Mouse (Mus musculus): ENCODE data around the gene Ubqln1. TPM values are rescaled to one million over a fixed set of nuclear protein-coding genes. Genes with fewer than 3 reads are reported as not detected.
A peak's percentile ranks its signal among the peaks of the same experiment; 100 is the strongest.

The Ubqln1 gene
- polyA plus RNA-seq, 1 experiment from 2014 or later, result 153 TPM

DNA sequence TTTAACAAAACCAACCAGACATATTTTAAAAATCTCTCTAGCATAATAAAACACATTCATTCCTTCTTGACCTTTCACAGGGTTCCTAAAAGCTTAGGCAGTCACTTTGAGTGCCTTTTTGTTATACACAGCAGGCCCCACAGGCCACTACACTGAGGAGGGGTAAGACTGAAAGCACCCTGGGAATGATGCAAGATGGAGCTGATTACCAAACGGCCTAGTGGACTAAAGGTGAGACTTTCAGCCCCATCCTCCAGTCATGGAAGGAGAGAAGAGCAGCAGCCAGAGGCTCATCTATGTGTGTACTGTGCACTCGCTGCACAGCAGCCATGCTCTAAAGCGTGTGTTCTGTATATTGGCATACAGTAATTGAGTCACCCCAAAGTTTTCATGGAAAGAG lies 20.5 kb downstream of the Ubqln1 start:
- no peaks in the 10 kb centered on the region for H3K9me3 ChIP-seq (replicated peaks)
- no peaks in the 10 kb centered on the region for H3K4me1 ChIP-seq
- DNase-seq (ENCODE audit: low spot score), result no peak
- 89% methylated on average over 3 of the region's 3 CpGs for WGBS
- H3K4me3 ChIP-seq, result no peak overlapping the region
- H3K36me3 ChIP-seq, result peaks cover 79% of the 10 kb centered on the region
- no peak overlapping the region for H3K27ac ChIP-seq
- H3K27me3 ChIP-seq (ENCODE audit: low read depth, poor library complexity, severe bottlenecking), result no peaks in the 10 kb centered on the region

DNA sequence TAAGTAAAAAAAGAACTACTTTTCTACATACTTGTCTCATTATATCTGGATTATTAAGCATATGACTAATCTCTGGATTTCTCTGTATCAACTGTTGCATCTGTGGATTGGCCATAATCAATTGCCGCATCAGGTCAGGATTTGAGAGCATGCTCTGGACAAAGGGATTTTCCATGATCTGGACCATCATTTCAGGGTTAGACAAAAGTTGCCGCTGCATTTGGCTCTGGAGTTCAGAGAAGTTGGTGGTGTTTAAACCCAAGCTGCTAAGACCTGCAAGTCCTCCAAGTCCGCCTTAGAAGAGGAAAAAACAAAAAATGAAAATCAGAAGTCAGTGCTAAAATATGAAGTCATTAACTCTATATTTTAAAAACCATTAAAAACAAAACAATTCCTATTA lies 22.2 kb downstream of the Ubqln1 start:
- Histone ChIP-seq H3K4me3 (no peak overlapping the region), H3K27ac (no peak overlapping the region), H3K4me1 (no peaks in the 10 kb centered on the region), H3K27me3 (ENCODE audit: low read depth, poor library complexity, severe bottlenecking) (no peaks in the 10 kb centered on the region), H3K36me3 (peaks cover 95% of the 10 kb centered on the region), H3K9me3 (replicated peaks) (no peaks in the 10 kb centered on the region)
- DNase-seq (ENCODE audit: low spot score), result no peak
- 95% methylated on average over 3 of the region's 3 CpGs for WGBS

DNA sequence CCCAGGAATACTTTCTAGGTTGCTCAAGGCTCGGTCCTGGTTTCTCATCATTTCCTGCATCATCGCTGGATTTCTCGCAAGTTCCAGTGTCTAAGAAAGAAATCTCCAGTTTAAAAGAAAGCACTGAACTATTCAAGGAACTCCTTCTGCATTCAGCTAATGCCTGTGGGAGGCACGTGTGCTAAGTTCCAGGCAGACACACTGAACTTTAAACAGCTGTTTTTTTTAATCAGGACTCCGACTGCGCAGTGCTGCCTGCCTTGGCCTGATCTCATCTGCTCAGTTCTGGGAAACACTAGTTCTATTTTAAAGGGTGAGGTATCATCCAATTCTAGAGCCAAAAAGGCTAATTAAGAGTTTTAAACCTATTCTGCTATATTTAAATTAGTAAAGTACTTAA lies 23.3 kb downstream of the Ubqln1 start:
- WGBS, result 96% methylated on average over 6 of the region's 6 CpGs
- peaks cover 95% of the 10 kb centered on the region for H3K36me3 ChIP-seq
- H3K4me1 ChIP-seq, result no peaks in the 10 kb centered on the region
- no peak overlapping the region for H3K4me3 ChIP-seq
- no peak for DNase-seq (ENCODE audit: low spot score)
- H3K27me3 ChIP-seq (ENCODE audit: low read depth, poor library complexity, severe bottlenecking), result no peaks in the 10 kb centered on the region
- no peak overlapping the region for H3K27ac ChIP-seq
- H3K9me3 ChIP-seq (replicated peaks), result no peaks in the 10 kb centered on the region

DNA sequence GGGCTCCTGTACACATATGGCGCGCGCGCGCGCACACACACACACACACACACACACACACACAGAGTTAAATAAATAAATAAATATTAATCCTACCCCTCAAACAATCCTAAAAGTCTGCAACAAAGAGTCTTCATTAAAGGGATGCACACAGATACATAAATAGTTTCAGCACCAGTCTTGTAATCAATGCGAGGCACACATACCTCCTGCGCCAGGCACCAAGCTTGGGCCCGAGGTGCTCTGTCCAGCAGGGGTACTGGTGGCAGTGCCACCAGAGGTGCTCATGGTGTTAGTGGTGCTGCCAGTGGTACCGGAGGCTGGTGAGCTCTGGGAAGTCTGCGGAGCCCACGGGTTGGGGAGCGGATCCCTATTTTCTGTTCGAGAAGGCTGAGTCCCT lies 23.9 kb downstream of the Ubqln1 start:
- Histone ChIP-seq H3K27ac (no peak overlapping the region), H3K27me3 (ENCODE audit: low read depth, poor library complexity, severe bottlenecking) (no peaks in the 10 kb centered on the region), H3K9me3 (replicated peaks) (no peaks in the 10 kb centered on the region), H3K36me3 (peaks cover 95% of the 10 kb centered on the region), H3K4me1 (no peaks in the 10 kb centered on the region), H3K4me3 (no peak overlapping the region)
- DNase-seq (ENCODE audit: low spot score), result no peak
- 97% methylated on average over 14 of the region's 14 CpGs for WGBS

DNA sequence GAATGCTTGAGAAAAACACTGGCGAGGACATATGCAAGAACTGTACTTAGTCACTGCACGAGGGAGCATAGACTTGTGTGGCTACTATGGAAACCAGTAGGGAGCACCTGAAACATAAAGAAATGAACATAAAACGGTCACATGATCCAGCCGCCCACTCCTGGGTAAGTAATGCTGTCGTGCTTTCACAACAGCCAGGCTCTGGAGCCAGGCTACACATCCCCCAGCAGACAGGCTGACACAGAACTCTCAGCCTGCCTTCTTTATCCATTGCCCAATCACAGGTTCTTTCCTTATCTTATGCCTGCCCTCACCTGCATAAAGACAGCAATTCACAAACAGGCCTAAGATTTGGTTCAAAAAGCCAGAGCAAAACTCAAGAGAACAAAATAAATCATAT lies 26.0 kb downstream of the Ubqln1 start:
- DNase-seq (ENCODE audit: low spot score), result no peak
- no peak overlapping the region for H3K4me3 ChIP-seq
- H3K27me3 ChIP-seq (ENCODE audit: low read depth, poor library complexity, severe bottlenecking), result no peaks in the 10 kb centered on the region
- no peaks in the 10 kb centered on the region for H3K4me1 ChIP-seq
- H3K9me3 ChIP-seq (replicated peaks), result no peaks in the 10 kb centered on the region
- peaks cover 93% of the 10 kb centered on the region for H3K36me3 ChIP-seq
- WGBS, result 89% methylated on average over 5 of the region's 5 CpGs
- no peak overlapping the region for H3K27ac ChIP-seq

DNA sequence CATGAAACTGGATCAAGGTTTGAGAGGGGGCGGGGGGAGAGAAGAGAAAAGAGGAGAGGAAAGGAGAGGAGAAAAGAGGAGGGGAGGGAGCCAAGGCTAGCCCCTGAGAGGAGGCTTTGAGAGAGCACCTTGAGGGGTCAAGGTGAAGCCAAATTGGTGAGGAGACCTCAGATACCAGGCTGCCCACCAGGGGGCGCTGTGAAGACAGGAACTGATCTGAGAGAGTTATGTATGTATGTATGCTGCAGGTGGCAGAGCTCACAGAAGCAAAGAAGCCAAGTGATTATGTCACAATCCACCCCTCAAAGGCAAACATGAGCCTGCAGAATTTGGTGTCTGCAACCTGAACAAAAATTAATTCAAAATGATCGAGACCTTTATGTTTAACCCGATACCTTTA lies 27.0 kb downstream of the Ubqln1 start:
- Histone ChIP-seq H3K27me3 (ENCODE audit: low read depth, poor library complexity, severe bottlenecking) (no peaks in the 10 kb centered on the region), H3K36me3 (peaks cover 95% of the 10 kb centered on the region), H3K27ac (no peak overlapping the region), H3K4me1 (no peaks in the 10 kb centered on the region), H3K4me3 (no peak overlapping the region), H3K9me3 (replicated peaks) (no peaks in the 10 kb centered on the region)
- WGBS, result 65% methylated on average over 4 of the region's 4 CpGs
- peak; percentile 94 for DNase-seq (ENCODE audit: low spot score)

DNA sequence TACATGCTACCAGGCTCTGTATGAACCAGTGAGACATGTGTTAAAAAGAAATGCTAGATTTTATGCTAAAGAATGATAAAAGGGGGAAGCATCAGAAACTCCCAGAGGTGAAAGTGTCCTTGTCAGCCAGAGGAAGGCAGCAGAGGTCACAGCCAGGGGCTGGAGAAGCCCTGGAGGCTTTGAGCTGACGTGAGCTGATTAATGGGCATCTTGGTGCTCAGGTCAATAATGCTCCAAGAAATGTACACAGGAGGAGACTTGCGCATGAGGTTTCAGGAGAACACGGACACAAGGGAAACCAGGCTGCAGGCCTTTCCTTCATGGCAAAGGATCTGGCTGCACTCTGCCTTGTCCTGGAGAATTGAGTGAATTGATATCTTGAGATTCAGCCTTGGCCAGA lies 27.7 kb downstream of the Ubqln1 start:
- no peak for DNase-seq (ENCODE audit: low spot score)
- no peaks in the 10 kb centered on the region for H3K9me3 ChIP-seq (replicated peaks)
- H3K4me1 ChIP-seq, result no peaks in the 10 kb centered on the region
- WGBS, result 95% methylated on average over 3 of the region's 3 CpGs
- H3K4me3 ChIP-seq, result no peak overlapping the region
- no peaks in the 10 kb centered on the region for H3K27me3 ChIP-seq (ENCODE audit: low read depth, poor library complexity, severe bottlenecking)
- H3K36me3 ChIP-seq, result peaks cover 95% of the 10 kb centered on the region
- no peak overlapping the region for H3K27ac ChIP-seq

DNA sequence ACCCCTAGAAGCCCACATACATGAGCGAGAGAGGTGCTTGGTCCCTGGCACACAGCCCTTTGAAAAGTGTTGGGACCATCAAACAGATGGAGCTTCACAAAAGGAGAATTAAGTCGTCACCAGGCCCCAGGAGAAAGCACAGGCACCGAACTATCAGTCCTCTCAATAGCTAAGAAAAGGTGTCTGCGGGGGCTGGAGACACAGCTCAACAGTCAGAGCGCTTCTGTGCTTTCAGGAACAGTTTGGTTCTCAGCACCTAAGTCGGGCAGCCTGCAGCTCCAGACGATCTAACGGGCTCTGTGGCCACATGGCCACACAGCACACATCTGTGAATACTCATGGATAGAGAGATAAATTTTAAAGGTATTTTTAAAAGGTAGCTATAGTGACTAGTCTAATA lies 29.2 kb downstream of the Ubqln1 start:
- H3K4me1 ChIP-seq, result no peaks in the 10 kb centered on the region
- H3K4me3 ChIP-seq, result no peak overlapping the region
- DNase-seq (ENCODE audit: low spot score), result no peak
- H3K36me3 ChIP-seq, result peaks cover 95% of the 10 kb centered on the region
- WGBS, result 92% methylated on average over 8 of the region's 8 CpGs
- H3K27me3 ChIP-seq (ENCODE audit: low read depth, poor library complexity, severe bottlenecking), result no peaks in the 10 kb centered on the region
- no peaks in the 10 kb centered on the region for H3K9me3 ChIP-seq (replicated peaks)
- no peak overlapping the region for H3K27ac ChIP-seq

DNA sequence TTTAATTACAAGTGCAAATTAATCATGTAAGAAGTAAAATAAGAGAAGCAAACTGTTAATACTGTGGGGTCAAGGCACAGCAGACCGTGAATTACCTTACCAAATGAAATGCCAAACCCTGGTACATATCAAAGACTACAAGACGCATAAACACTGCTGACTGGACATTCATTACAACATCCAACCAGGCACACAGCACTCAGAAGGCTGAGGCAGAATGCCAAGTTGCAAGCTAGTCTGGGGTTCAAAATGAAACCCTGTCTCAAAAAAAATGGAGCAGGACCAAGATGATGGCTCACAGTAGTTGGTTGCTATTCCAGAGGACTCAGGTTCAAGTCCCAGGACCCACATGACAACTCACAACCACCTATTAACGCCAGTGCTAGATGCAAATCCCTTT lies 31.3 kb downstream of the Ubqln1 start:
- DNase-seq (ENCODE audit: low spot score), result no peak
- Histone ChIP-seq H3K36me3 (peaks cover 95% of the 10 kb centered on the region), H3K27ac (no peak overlapping the region), H3K4me1 (no peaks in the 10 kb centered on the region), H3K27me3 (ENCODE audit: low read depth, poor library complexity, severe bottlenecking) (no peaks in the 10 kb centered on the region), H3K4me3 (no peak overlapping the region), H3K9me3 (replicated peaks) (no peaks in the 10 kb centered on the region)
- WGBS, result 92% methylated on average over 3 of the region's 3 CpGs

DNA sequence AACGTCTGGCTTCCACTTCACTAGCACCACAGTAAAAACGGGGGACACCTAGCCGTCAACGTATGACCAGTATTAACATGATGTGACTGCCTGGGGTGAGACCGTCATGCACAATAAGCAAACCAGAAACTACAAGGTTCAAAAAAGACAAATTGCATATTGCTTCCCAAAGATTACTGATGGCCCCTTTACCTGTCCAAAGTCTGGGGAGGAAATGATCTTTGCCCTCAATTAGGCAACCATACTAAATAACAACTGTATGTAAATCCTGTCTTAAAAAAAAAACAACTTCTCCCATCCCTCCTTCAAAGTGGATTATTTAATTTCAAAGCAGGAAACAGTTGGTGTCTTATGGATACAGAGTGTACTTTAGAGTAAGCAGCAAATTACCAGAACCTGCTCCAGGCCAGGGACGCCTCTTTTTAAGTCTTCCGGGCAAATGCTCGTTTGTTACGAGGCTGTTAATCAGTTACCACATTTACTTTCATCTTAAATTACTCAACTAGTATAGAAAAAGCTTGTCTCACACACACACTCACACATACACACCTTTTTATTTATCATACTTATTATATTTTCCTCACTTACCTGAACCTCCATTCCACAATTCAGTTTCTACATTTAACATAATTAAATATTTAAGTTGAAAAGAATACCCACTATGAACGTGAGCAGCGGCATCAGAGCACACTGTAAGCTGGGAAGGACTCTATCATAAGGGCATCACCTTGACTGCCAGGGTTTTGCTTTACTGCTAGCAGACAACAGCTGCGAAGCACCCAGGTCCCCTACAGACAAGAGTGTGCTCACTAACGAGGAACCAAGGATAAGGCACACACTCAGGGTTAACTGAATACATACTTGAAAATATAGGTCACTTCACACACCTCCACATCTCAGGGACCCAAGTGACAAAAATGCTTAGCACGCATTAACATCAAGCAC lies 33.6 kb downstream of the Ubqln1 start:
- Histone ChIP-seq H3K27me3 (ENCODE audit: low read depth, poor library complexity, severe bottlenecking) (no peaks in the 10 kb centered on the region), H3K9me3 (replicated peaks) (no peaks in the 10 kb centered on the region), H3K4me3 (no peak overlapping the region), H3K36me3 (peaks cover 94% of the 10 kb centered on the region), H3K27ac (no peak overlapping the region), H3K4me1 (no peaks in the 10 kb centered on the region)
- DNase-seq (ENCODE audit: low spot score), result no peak
- 80% methylated on average over 14 of the region's 14 CpGs for WGBS

DNA sequence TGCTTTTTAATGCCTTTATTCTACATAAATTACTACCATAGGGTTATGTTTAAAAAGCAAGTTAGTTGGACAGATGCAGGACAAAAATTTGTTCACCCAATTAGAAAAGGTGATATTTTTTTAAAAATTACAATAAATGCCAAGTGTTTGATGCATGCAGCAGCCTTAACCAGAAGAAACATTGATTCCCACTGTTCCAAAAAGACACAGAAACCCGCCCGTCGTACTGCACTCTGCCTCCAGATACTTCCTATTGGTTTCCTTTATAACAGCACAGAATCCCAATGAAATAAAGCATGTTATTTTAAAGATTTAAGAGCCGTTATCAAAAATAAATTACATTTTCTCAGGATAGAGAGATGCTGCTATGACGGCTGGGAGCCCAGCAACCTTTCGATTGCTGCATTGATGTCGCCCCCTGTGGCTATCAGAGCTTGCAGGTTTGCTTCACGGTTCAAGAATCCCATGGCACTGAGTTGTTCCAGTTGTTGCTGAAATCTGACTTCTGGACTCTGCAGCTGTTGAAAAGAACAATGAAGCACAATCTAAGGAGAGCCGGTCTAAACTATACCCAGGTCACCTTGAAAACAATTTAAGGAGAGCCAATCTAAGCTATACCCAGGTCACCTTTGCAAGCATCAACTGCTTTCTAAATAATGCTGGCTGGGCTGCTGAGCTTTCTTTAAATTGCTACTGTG lies 37.8 kb downstream of the Ubqln1 start:
- no peaks in the 10 kb centered on the region for H3K27me3 ChIP-seq (ENCODE audit: low read depth, poor library complexity, severe bottlenecking)
- H3K27ac ChIP-seq, result no peak overlapping the region
- H3K36me3 ChIP-seq, result peaks cover 99% of the 10 kb centered on the region
- DNase-seq (ENCODE audit: low spot score), result no peak
- H3K9me3 ChIP-seq (replicated peaks), result no peaks in the 10 kb centered on the region
- no peak overlapping the region for H3K4me3 ChIP-seq
- WGBS, result 93% methylated on average over 9 of the region's 9 CpGs
- no peaks in the 10 kb centered on the region for H3K4me1 ChIP-seq

DNA sequence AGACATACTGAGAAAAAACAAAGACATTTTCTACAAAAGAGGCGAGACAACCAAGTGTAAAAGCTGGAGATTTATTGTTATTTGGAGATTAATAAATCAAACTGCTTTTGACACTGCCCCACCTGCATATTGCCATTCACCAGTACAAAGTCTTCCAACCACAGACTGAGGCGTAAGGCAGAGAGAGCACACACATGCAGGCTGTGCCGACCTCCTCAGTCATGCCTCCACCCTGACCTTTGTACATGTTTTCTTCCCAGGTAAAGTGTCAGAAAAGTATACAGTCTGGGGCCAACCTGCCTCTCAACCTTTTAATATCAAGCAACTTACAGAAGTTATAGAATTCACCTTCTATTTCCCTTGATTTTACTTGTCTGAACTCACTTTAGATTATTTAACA lies 39.3 kb downstream of the Ubqln1 start:
- 93% methylated on average over 3 of the region's 3 CpGs for WGBS
- no peak overlapping the region for H3K27ac ChIP-seq
- no peaks in the 10 kb centered on the region for H3K27me3 ChIP-seq (ENCODE audit: low read depth, poor library complexity, severe bottlenecking)
- H3K9me3 ChIP-seq (replicated peaks), result no peaks in the 10 kb centered on the region
- peaks cover 92% of the 10 kb centered on the region for H3K36me3 ChIP-seq
- no peaks in the 10 kb centered on the region for H3K4me1 ChIP-seq
- DNase-seq (ENCODE audit: low spot score), result no peak
- no peak overlapping the region for H3K4me3 ChIP-seq

DNA sequence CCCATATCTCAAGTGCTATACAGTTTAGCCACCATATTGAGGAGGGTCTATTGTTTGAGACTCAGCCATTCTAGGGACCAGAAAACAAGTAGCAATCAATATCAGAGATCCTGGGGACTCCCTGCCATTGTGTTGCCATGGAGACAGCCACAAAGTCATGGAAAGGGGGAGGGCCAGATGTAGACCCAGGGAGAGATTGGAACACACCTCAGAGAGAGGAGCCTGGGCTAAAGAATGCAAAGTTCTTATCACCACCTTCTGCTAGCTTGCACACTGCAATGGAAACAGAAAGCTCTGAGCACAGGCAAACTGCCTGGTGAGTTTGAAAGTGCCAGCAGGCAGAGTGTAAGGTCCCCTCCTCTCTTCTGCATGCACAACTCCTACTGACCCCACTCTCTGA lies 47.3 kb downstream of the Ubqln1 start:
- Histone ChIP-seq H3K27ac (no peak overlapping the region), H3K27me3 (ENCODE audit: low read depth, poor library complexity, severe bottlenecking) (no peaks in the 10 kb centered on the region), H3K36me3 (peaks cover 61% of the 10 kb centered on the region), H3K4me1 (no peaks in the 10 kb centered on the region), H3K4me3 (no peak overlapping the region), H3K9me3 (replicated peaks) (no peaks in the 10 kb centered on the region)
- no peak for DNase-seq (ENCODE audit: low spot score)
